Mouse (Mus musculus): ENCODE measurements at regions not wholly inside any gene's neighbourhood (a gene's known extent, or its start where the extent isn't known, plus 50 kb on each side); places are given as distances from the start of the nearest gene placed in this dataset.

- no peak for DNase-seq
These were observed 60.9 kb downstream of the Psmg1 start for GRCm38 (mm10) chr16:95929700-95930435.

GRCm38 (mm10) chr16:95928290-95929260 is 62.2 kb downstream of the Psmg1 start:
- no peak for DNase-seq

- no peak for DNase-seq
These were observed 64.2 kb downstream of the Psmg1 start for GRCm38 (mm10) chr16:95926558-95926957.

GRCm38 (mm10) chr16:95924716-95925115 is 66.0 kb downstream of the Psmg1 start:
- no peak for DNase-seq

GRCm38 (mm10) chr16:95923991-95924390 is 66.8 kb downstream of the Psmg1 start:
- no peak for DNase-seq

GRCm38 (mm10) chr16:95922369-95922934 is 68.3 kb downstream of the Psmg1 start:
- no peak for DNase-seq

GRCm38 (mm10) chr16:95921169-95921568 is 69.6 kb downstream of the Psmg1 start:
- no peak for DNase-seq

- no peak for DNase-seq
These were observed 71.9 kb downstream of the Psmg1 start for GRCm38 (mm10) chr16:95918651-95919425.

GRCm38 (mm10) chr16:95917635-95918407 is 72.9 kb downstream of the Psmg1 start:
- no peak for DNase-seq

- DNase-seq = no peak
These were observed 76.9 kb downstream of the Psmg1 start for GRCm38 (mm10) chr16:95913879-95914278.

- no peak for DNase-seq
These were observed 86.1 kb downstream of the Psmg1 start for GRCm38 (mm10) chr16:95904531-95905165.

- DNase-seq = no peak
These were observed 87.3 kb downstream of the Psmg1 start for GRCm38 (mm10) chr16:95903383-95903913.

- DNase-seq = no peak
These were observed 88.6 kb downstream of the Psmg1 start for GRCm38 (mm10) chr16:95902177-95902576.

- DNase-seq = no peak
These were observed 89.4 kb downstream of the Psmg1 start for GRCm38 (mm10) chr16:95901388-95901787.

GRCm38 (mm10) chr16:95900181-95900580 is 90.6 kb downstream of the Psmg1 start:
- no peak for DNase-seq

GRCm38 (mm10) chr16:95899672-95900071 is 91.1 kb downstream of the Psmg1 start:
- DNase-seq = no peak

- no peak for DNase-seq
These were observed 92.9 kb downstream of the Psmg1 start for GRCm38 (mm10) chr16:95897843-95898242.

GRCm38 (mm10) chr16:95896126-95896525 is 94.6 kb downstream of the Psmg1 start:
- no peak for DNase-seq

GRCm38 (mm10) chr16:95893534-95894290 is 97.0 kb downstream of the Psmg1 start:
- peak in 1 of 2 experiments; percentile 0 for DNase-seq

GRCm38 (mm10) chr16:95892356-95892755 is 98.4 kb downstream of the Psmg1 start:
- no peak for DNase-seq

All from cerebellum, postnatal 25 days (tissue).